ENCODE assay signal across 12 mouse cellular contexts in the genomic region with DNA sequence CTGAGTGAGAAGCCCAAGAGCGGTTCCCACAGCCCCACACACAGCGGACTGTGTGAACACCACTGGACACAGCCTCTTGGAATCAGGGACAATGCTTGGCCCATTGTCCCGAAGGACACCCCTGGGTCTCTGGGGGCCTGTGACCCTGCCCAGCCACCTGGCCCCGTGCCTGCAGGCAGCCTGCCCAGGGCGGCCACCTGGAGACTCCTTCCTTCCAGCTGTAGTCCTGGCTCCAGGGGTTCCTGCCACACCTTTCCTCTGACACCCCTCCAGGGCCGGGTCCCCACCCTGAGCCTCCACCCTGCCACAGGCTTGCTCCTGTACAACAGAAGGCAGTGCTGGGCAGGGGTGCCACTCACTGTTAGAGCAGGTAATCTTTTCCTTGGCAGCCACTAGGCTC. TPM values are rescaled to one million over a fixed set of nuclear protein-coding genes. Genes with fewer than 3 reads are reported as not detected.
DNase-seq lines count a peak whose midpoint lies in the region; ATAC-seq lines count a peak whose summit lies in the region.
"Had no signal": no experiment of that assay in that cellular context is flagged by ENCODE, and none has a peak within 500 bp of the region (broad histone marks: within the 10 kb centered on the region; RNA-seq: fewer than 3 reads in every experiment).

No protein-coding gene starts in this region.

- peak; percentile 42 to 60 for DNase-seq in cerebellum, postnatal 14 days
- DNase-seq in cerebellum, adult 8-10 months: no peak
- no peak for DNase-seq in heart, embryonic 10.5 days (ENCODE audit: low spot score)
- DNase-seq in kidney, postnatal 4 days: peak; percentile 44 to 63
- no peak for DNase-seq in layer of hippocampus, postnatal 25 days (ENCODE audit: extremely low spot score in 1 of 2, low spot score in 1 of 2)
- DNase-seq in B cell, adult 2 months: no peak
- DNase-seq: cerebellum, adult 9-10 months had no signal

- no peak overlapping the region for H3K27ac ChIP-seq in neural tube, embryonic 12.5 days
- H3K27ac ChIP-seq in neural tube, embryonic 15.5 days (replicated peaks): no peak overlapping the region
- peak overlapping the region; percentile 47 for H3K27ac ChIP-seq in heart, embryonic 10.5 days
- H3K27ac ChIP-seq: hindbrain, embryonic 13.5 days; limb, embryonic 13.5 days had no signal

- no peaks in the 10 kb centered on the region for H3K9me3 ChIP-seq in neural tube, embryonic 12.5 days
- H3K9me3 ChIP-seq in neural tube, embryonic 15.5 days (replicated peaks): no peaks in the 10 kb centered on the region
- no peaks in the 10 kb centered on the region for H3K9me3 ChIP-seq in heart, embryonic 10.5 days
- H3K9me3 ChIP-seq: limb, embryonic 13.5 days had no signal

- H3K36me3 ChIP-seq in neural tube, embryonic 12.5 days: no peaks in the 10 kb centered on the region
- no peaks in the 10 kb centered on the region for H3K36me3 ChIP-seq in neural tube, embryonic 15.5 days
- no peaks in the 10 kb centered on the region for H3K36me3 ChIP-seq in heart, embryonic 10.5 days
- H3K36me3 ChIP-seq: hindbrain, embryonic 13.5 days; limb, embryonic 13.5 days had no signal

- H3K9ac ChIP-seq in neural tube, embryonic 12.5 days: 0 out of 2 replicates have a peak overlapping the region, but pooled peaks have one; percentile 8
- H3K9ac ChIP-seq in neural tube, embryonic 15.5 days (replicated peaks): no peak overlapping the region
- H3K9ac ChIP-seq: hindbrain, embryonic 13.5 days; limb, embryonic 13.5 days had no signal

- no peaks in the 10 kb centered on the region for H3K27me3 ChIP-seq in neural tube, embryonic 12.5 days (replicated peaks)
- H3K27me3 ChIP-seq in neural tube, embryonic 15.5 days (replicated peaks): no peaks in the 10 kb centered on the region
- peaks cover 11% of the 10 kb centered on the region for H3K27me3 ChIP-seq in heart, embryonic 10.5 days (ENCODE audit: insufficient read depth, poor library complexity, severe bottlenecking)
- H3K27me3 ChIP-seq: limb, embryonic 13.5 days had no signal

- H3K4me3 ChIP-seq in neural tube, embryonic 12.5 days: no peak overlapping the region
- H3K4me3 ChIP-seq in neural tube, embryonic 15.5 days (replicated peaks): no peak overlapping the region
- no peak overlapping the region for H3K4me3 ChIP-seq in heart, embryonic 10.5 days
- H3K4me3 ChIP-seq: hindbrain, embryonic 13.5 days; limb, embryonic 13.5 days had no signal

- H3K4me2 ChIP-seq in neural tube, embryonic 12.5 days (replicated peaks): no peak overlapping the region
- no peak overlapping the region for H3K4me2 ChIP-seq in neural tube, embryonic 15.5 days
- H3K4me2 ChIP-seq: hindbrain, embryonic 13.5 days; limb, embryonic 13.5 days had no signal

- ATAC-seq in neural tube, embryonic 12.5 days (ENCODE audit: low FRiP score, low read depth): no peak
- no peak for ATAC-seq in neural tube, embryonic 15.5 days (ENCODE audit: low FRiP score)

- WGBS in neural tube, embryonic 12.5 days: 89% methylated on average over 6 of the region's 6 CpGs
- 90% methylated on average over 6 of the region's 6 CpGs for WGBS in neural tube, embryonic 15.5 days
- 77% methylated on average over 6 of the region's 6 CpGs for WGBS in heart, embryonic 10.5 days

- H3K4me1 ChIP-seq in neural tube, embryonic 12.5 days: peaks cover 41% of the 10 kb centered on the region
- peaks cover 52% of the 10 kb centered on the region for H3K4me1 ChIP-seq in neural tube, embryonic 15.5 days
- peaks cover 66% of the 10 kb centered on the region for H3K4me1 ChIP-seq in heart, embryonic 10.5 days

RNA-seq across cellular contexts. Expression of a gene that starts 11.2 kb away (rescaled TPM):
- 0.89 and 1.3 TPM in 2 replicates for polyA plus RNA-seq in neural tube, embryonic 12.5 days (2016; fragmentation: Nextera tagmentation; extraction: Ambion mirVana)
- polyA plus RNA-seq in neural tube, embryonic 15.5 days (2015; fragmentation: Nextera tagmentation; extraction: Ambion mirVana): 1.6 and 1.7 TPM in 2 replicates
- 0.16 and 0.31 TPM in 2 replicates for polyA plus RNA-seq in heart, embryonic 10.5 days (2016; fragmentation: Nextera tagmentation; extraction: Ambion mirVana)
- total RNA-seq in layer of hippocampus, postnatal 25 days (2021): under 1 TPM; 0.61 to 0.71 TPM
- polyA plus RNA-seq: C2C12; limb, embryonic 13.5 days had no signal

RNA-seq across cellular contexts. Expression of a gene that starts 39.7 kb away (rescaled TPM):
- polyA plus RNA-seq in neural tube, embryonic 12.5 days (2016; fragmentation: Nextera tagmentation; extraction: Ambion mirVana): 26.0 and 30.5 TPM in 2 replicates
- 12.2 and 14.0 TPM in 2 replicates for polyA plus RNA-seq in neural tube, embryonic 15.5 days (2015; fragmentation: Nextera tagmentation; extraction: Ambion mirVana)
- 12.2 and 13.7 TPM in 2 replicates for polyA plus RNA-seq in heart, embryonic 10.5 days (2016; fragmentation: Nextera tagmentation; extraction: Ambion mirVana)
- 100 to 1,000 TPM; 121 to 145 TPM for total RNA-seq in layer of hippocampus, postnatal 25 days (2021)

Comparison
In these comparisons a context has a peak if more than half of its experiments do, and no peak if none do; other contexts are left out.
1. DNase-seq: peak in cerebellum, postnatal 14 days (2 of 2) and kidney, postnatal 4 days (2 of 2); none in cerebellum, adult 8-10 months (single experiment), heart, embryonic 10.5 days (single experiment), layer of hippocampus, postnatal 25 days (0 of 2) and B cell, adult 2 months (0 of 2).